Mouse (Mus musculus) left cerebral cortex, postnatal 10 days (tissue): ENCODE results near the gene Gm12830. TPM values are rescaled to one million over a fixed set of nuclear protein-coding genes. Genes with fewer than 3 reads are reported as not detected.

Experiments
- DNase-seq, 2 experiments: peaks; one replicate each; pipeline ENCODE4 v3.0.0; 2021 to 2022; ENCODE audit warnings: low spot score in 2 of 2, mixed read lengths in 1 of 2; ENCODE audit errors: extremely low spot score in 1 of 2
- intact Hi-C: fragments of 180-260 bp; cut with DNase I; formaldehyde crosslinking; loops from one replicate; pipeline ENCODE4 v1.15.1; 2025
- total RNA-seq, 2 experiments: library from RNA; stranded (reverse); gene quantifications; 2 replicates each; pipeline ENCODE4 v1.2.3; 2021

Gene Gm12830
- not detected for total RNA-seq

DNA sequence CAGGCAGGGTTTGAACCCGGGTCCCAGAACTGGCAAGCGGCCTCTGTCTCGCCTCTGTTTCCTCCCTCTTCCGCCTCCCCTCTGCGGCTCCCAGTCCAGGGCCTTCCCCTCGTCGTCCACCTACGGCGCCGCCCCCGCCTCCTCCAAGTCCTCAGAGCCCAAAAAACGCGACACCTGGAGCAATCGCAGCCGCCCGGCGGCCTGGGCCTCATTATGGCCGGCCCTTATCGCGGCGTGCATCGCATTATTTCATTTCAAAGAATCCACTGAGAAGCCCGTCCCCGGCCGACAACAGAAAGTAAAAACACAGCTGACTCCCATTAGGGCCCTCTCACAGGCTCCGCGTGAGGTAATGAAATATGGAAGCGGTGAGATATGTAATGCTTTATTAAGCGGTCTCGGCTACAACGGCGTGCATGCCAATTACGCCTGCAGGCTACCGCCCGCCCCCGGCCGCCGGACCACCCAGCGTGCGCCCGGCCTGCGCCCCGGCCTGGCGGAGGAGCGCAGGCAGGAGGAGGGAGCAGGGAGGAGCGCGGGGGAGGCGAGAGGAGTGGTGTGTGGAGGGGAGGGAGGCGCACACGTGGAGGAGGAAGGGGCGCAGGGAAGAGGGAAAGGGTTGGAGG is at the start of gene Gm12830:
Gm12830 (plus strand) TSS at position 156 of the 626 bp plus-strand sequence.
- intact Hi-C loops: no loop called here
- DNase-seq: peak; percentile 7 to 75

DNA sequence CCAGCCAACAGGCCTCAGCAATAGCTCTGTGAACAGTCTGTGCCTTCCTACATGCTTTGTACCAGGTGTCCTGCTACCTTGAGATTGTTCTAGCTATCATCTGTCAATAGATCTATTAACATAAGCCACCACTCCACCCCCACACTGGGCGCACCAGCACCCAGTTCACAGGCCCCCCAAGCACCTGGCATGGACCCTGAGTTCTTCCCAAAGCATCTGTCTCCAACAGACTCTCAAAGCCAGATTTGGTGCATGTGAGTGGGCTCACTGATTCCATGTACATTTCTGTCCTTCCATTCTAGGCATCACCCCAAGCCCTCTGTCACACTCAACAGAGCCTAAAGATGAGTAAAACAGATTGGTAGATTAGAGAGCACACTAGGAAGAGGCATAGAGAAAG is 48.2 kb upstream of the Gm12830 start:
- intact Hi-C loops: no loop called here

DNA sequence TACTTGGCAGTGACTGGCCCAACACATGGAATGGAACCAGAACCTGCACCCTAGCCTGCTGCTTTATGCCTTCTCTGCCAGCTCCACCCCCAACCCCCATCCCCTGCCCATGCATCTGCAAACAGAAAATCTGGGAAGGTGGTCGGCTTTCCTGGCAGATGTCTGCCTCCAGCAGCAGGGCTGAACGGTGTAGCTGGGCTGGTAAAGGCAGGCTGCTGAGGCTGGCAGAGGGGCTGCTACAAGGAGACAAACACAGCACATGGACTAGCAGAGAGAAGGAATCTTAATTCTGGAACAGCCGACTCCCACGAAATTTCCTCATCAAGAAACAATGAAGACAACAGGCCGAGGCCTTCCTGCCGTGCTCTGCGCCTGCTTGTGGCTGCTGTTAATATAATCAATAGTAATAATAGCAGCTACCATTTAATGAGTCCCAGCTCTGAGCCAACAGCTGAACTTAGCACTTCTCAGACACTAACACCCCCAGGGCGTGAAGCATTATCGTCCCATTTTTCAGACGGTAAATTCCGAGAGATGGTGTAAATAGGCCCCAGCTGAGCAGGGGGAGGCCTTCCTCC is 43.8 kb upstream of the Gm12830 start:
- intact Hi-C loops: no loop called here
- DNase-seq: no peak

More for the DNA sequence above, 48.2 kb upstream of the Gm12830 start:
- DNase-seq: no peak

GRCm38 (mm10) chr4:114778716-114779474 is 42.6 kb upstream of the Gm12830 start:
- DNase-seq: no peak
- intact Hi-C loops: no loop called here

- intact Hi-C loops: no loop called here
- no peak for DNase-seq
Observed at GRCm38 (mm10) chr4:114779475-114779757, 42.1 kb upstream of the Gm12830 start.

DNA sequence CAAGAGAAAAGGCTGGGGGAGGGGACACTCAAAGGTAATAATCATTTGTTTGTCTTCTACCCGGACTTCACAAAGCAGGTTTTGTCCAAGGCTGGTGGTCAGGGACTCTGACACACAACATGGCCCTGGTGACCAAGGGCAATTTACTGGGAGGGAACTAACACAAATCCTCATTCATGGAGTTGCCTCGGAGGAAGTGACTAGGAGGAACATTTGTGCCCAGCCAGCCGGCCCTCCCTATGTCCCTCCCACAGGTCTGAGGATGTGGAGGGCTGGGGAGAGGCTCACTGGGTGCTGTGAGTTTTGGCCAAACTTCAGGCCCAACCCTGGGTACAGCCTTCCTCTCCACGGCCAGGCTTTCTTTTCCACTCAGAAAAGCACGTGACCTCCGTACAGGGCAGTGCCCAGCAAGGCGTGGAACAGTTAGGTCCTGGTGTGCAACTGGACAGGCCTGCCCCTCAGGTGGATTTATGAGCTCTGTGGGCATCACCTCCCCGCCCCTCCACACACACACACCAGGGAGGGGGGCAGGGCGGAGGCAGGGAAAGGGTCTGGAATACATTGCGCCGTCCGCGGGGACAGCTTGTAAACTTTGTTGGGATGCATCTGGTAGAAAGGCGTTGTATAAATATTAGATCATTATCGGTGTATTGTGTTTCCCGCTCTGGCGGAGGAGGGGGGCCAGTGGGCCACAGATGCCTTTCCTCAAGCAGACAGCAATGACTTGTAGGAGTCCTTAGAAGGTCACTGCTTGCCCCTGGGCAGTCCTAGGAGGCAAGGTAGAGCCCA is 41.6 kb upstream of the Gm12830 start:
- intact Hi-C loops: no loop called here
- DNase-seq: peak in 1 of 2 experiments; percentile 42

DNA sequence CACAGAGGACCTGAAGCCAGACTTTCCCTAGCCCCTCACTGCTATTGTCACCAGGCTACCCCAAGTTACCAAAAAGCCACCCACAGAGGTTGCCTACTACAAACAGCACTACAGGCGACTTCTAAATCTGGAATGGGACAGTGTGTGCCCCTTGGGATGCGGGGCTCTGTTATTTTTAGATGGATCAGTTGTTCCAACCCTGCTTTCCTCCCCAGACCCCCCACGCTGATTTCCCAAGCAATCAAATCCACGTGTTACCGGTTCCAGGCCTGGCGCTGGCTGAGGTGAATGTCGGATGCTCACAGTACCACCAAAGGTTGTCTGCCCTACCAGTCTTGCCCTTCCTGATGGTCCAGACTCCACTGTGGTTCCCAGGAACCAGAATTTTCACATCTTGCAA is 38.7 kb upstream of the Gm12830 start:
- no peak for DNase-seq
- intact Hi-C loops: no loop called here

- peak in 1 of 2 experiments; percentile 37 for DNase-seq
- intact Hi-C loops: no loop called here
Observed at GRCm38 (mm10) chr4:114784735-114785134, 36.8 kb upstream of the Gm12830 start.

GRCm38 (mm10) chr4:114788856-114789255 is 32.7 kb upstream of the Gm12830 start:
- intact Hi-C loops: no loop called here

GRCm38 (mm10) chr4:114791650-114792049 is 29.9 kb upstream of the Gm12830 start:
- intact Hi-C loops: no loop called here
- DNase-seq: no peak

More at GRCm38 (mm10) chr4:114788856-114789255, 32.7 kb upstream of the Gm12830 start:
- DNase-seq: no peak

- DNase-seq: no peak
- intact Hi-C loops: no loop called here
Observed at GRCm38 (mm10) chr4:114793836-114794235, 27.7 kb upstream of the Gm12830 start.

- no peak for DNase-seq
- intact Hi-C loops: no loop called here
Observed at GRCm38 (mm10) chr4:114797254-114797914, 24.1 kb upstream of the Gm12830 start.

- no peak for DNase-seq
- intact Hi-C loops: no loop called here
Observed at GRCm38 (mm10) chr4:114798041-114798624, 23.4 kb upstream of the Gm12830 start.

DNA sequence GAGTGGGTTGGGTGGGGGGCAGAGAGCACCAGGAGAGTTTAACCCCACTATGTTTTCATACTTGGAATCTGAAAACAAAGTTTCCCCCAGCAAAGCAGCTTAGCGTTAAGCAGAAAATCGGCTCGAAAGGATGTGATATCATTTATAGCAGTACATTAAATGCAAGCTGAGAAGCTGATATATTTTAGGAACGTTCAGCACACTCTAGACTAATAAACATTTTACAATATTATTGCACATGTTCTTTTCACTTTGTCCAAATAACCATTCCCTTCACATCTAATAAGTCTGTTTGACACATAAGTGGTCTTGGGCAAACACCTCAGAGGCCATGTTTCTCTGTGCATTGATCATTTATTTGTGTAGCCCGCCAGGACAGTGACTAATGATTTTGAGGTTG is 17.4 kb upstream of the Gm12830 start:
- no peak for DNase-seq
- intact Hi-C loops: no loop called here

DNA sequence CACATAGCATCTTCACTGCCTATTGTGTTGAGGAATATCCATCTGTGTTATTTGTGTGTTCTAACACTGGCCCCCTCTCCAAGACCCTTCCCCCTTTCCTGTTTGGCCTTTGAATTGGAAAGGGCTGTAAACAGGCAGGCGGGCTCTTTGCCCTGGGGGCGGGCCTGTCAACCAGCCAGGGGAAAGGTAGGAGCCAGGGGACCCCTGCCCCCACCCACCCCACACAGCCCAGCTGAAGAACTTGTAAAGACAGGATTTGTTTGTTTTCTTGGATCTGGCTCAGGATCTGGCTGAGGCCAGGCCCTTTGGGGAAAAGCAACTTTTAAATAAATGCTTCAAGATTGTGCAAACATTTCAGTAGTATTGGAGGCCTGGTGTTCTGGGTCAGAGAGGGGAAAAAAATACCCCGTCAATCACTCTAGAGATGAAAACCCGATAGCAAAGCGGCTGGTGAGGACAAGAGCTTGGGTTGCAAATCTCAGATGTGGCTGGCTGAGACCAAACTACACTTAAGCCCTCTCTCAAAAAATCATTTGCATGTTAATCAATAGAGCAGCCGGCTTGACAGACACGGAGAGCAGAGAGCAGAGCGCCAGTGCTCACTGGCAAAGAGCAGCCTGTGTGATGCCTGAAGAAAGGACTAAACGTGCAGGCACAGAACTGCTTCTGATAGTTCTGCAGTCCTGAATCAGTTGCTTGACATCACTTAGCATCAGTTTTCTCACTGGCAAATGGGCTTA is 2.4 kb upstream of the Gm12830 start:
- peak in 1 of 2 experiments; percentile 38 for DNase-seq
- intact Hi-C loops: no loop called here

GRCm38 (mm10) chr4:114834770-114835581 is 13.5 kb downstream of the Gm12830 start:
- DNase-seq: no peak
- intact Hi-C loops: loop anchor here (10.0 kb wide), 1 partner anchor 170 kb away; no protein-coding TSS in a partner anchor

DNA sequence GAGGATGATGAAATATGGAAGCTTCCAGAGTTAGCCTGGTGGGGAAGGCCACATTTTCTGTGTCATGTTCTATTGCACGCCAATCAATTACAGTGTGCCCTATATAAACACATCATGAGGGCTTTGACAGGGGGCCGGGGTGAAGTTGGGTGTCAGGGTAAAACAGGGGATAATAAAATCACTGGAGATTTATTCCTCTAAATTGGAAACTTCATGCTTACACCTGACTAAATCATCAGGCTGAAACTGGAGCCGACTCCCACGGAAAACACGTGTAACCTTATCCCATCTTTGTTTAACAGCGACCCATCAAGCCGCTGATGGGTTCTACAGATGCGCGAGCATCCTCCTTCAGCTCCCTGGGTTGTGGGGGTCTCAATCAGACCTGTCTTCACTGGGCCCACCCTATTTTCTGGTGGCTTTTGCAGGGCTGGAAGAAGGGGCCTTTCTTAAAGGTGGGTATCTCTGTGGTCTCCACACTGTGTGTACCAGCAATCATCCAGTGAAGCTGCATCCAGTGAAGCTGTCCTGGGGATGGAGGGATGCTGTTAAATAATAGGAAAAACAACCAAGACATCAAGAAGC is 19.9 kb downstream of the Gm12830 start:
- intact Hi-C loops: no loop called here
- DNase-seq: no peak
